Comparison of ENCODE assay signal across 28 mouse cellular contexts in the genomic region with DNA sequence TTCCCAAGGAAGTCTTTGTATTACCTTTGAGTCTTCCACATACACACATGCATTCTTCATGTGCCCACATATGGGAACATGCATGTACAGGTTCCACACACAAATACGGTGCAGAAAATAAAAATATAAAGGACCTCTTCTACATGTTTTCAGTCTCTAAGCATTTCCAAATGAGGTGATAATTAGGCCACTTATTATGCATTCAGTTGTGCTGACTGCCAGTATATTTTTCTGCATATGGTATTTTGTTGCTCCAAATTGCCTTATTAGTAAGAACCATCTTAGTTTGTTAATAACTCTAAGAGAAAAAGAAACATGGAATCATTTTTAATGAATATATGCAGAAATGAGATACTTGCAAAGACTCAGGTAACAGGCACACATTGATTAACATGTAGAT.
"Had no signal": no experiment of that assay in that cellular context is flagged by ENCODE, and none has a peak within 500 bp of the region (broad histone marks: within the 10 kb centered on the region; RNA-seq: fewer than 3 reads in every experiment).

No protein-coding gene starts in this region.

- H3K4me2 ChIP-seq: heart, embryonic 11.5 days; heart, embryonic 13.5 days; heart, embryonic 15.5 days; hindbrain, embryonic 13.5 days; hindbrain, embryonic 15.5 days; limb, embryonic 12.5 days; liver, embryonic 11.5 days; liver, embryonic 13.5 days; liver, embryonic 15.5 days had no signal

- H3K4me3 ChIP-seq: gastrocnemius, adult 2 months; heart, adult 2 months; heart, embryonic 13.5 days; heart, embryonic 15.5 days; hindbrain, embryonic 13.5 days; hindbrain, embryonic 15.5 days; layer of hippocampus, adult 2 months; left cerebral cortex, adult 2 months; limb, embryonic 10.5 days; limb, embryonic 12.5 days; liver, embryonic 13.5 days; liver, embryonic 15.5 days had no signal

- H3K36me3 ChIP-seq: heart, embryonic 15.5 days; hindbrain, embryonic 15.5 days; liver, embryonic 13.5 days; liver, embryonic 15.5 days had no signal

- DNase-seq: gastrocnemius, adult 2 months; gastrocnemius, postnatal 10 days; gastrocnemius, postnatal 25 days; heart, adult 2 months; heart, postnatal 14 days; heart, postnatal 36 days; kidney, adult 11 months; kidney, adult 2 months; kidney, adult 9 months; kidney, postnatal 10 days; kidney, postnatal 25 days; kidney, postnatal 4 days; liver; liver, embryonic 13.5 days; liver, postnatal 0 days had no signal

- H3K27me3 ChIP-seq: heart, embryonic 13.5 days; heart, embryonic 15.5 days; hindbrain, embryonic 13.5 days; hindbrain, embryonic 15.5 days; limb, embryonic 12.5 days; liver, embryonic 13.5 days; liver, embryonic 15.5 days had no signal

- H3K9ac ChIP-seq: heart, embryonic 13.5 days; heart, embryonic 15.5 days; hindbrain, embryonic 13.5 days; hindbrain, embryonic 15.5 days; limb, embryonic 12.5 days; liver, embryonic 13.5 days; liver, embryonic 15.5 days; liver, postnatal 0 days had no signal

- H3K27ac ChIP-seq: gastrocnemius, adult 2 months; heart, adult 2 months; heart, embryonic 13.5 days; heart, embryonic 15.5 days; hindbrain, embryonic 13.5 days; hindbrain, embryonic 15.5 days; hindbrain, postnatal 0 days; layer of hippocampus, adult 2 months; left cerebral cortex, adult 2 months; limb, embryonic 10.5 days; limb, embryonic 12.5 days; liver, embryonic 13.5 days; liver, embryonic 15.5 days had no signal

- ATAC-seq: hindbrain, postnatal 0 days; intestine, embryonic 16.5 days; liver, postnatal 0 days had no signal

- H3K4me1 ChIP-seq: heart, embryonic 15.5 days; hindbrain, embryonic 15.5 days; liver, embryonic 13.5 days; liver, embryonic 15.5 days had no signal

- H3K9me3 ChIP-seq: heart, embryonic 13.5 days; heart, embryonic 15.5 days; hindbrain, embryonic 13.5 days; hindbrain, embryonic 15.5 days; limb, embryonic 10.5 days; limb, embryonic 12.5 days; liver, embryonic 13.5 days; liver, embryonic 15.5 days had no signal
